Mouse (Mus musculus) heart, postnatal 0 days (tissue): ENCODE results near the gene Psma3.

ENCODE experiments used
- CTCF ChIP-seq: IDR thresholded peaks from 2 replicates; pipeline ENCODE4 v1.5.1; 2016; ENCODE audit warnings: antibody characterized with exemption, control low read depth, low read depth
- EP300 ChIP-seq: IDR thresholded peaks from 2 replicates; pipeline ENCODE4 v1.6.1; 2016; ENCODE audit warnings: antibody characterized with exemption, low read depth

- TF ChIP-seq CTCF (no peak), EP300 (no peak)
Measured at GRCm38 (mm10) chr12:70975406-70975805, 985 bp downstream of the Psma3 start.
